Mouse (Mus musculus) testis, postnatal 14 days (tissue): ENCODE data around the gene Trappc5.

ENCODE experiments used
- DNase-seq: peaks from one replicate; pipeline ENCODE4 v3.0.0; 2021; ENCODE audit warnings: low spot score

Gene Trappc5

GRCm38 (mm10) chr8:3676131-3676992, at the start of gene Trappc5:
Gene Trappc5 (plus strand): TSS chr8:3676299.
- DNase-seq = peak; percentile 91

GRCm38 (mm10) chr8:3626971-3627370, 49.1 kb upstream of the Trappc5 start:
- no peak for DNase-seq

GRCm38 (mm10) chr8:3628014-3628413, 48.1 kb upstream of the Trappc5 start:
- no peak for DNase-seq

GRCm38 (mm10) chr8:3630647-3631477, 45.2 kb upstream of the Trappc5 start, which contains the start of gene Stxbp2:
Gene Stxbp2 (plus strand): TSS chr8:3630955.
- peak; percentile 81 for DNase-seq

- DNase-seq = no peak
Observed at GRCm38 (mm10) chr8:3631478-3631875, 44.6 kb upstream of the Trappc5 start.

GRCm38 (mm10) chr8:3645804-3646203, 30.3 kb upstream of the Trappc5 start:
- DNase-seq = no peak

- DNase-seq = no peak
Observed at GRCm38 (mm10) chr8:3646824-3647531, 29.1 kb upstream of the Trappc5 start.

GRCm38 (mm10) chr8:3647561-3647960, 28.5 kb upstream of the Trappc5 start:
- DNase-seq = no peak

GRCm38 (mm10) chr8:3648268-3648667, 27.8 kb upstream of the Trappc5 start:
- DNase-seq = no peak

- no peak for DNase-seq
Observed at GRCm38 (mm10) chr8:3648990-3649389, 27.1 kb upstream of the Trappc5 start.

- DNase-seq = no peak
Observed at GRCm38 (mm10) chr8:3652845-3653244, 23.3 kb upstream of the Trappc5 start.

GRCm38 (mm10) chr8:3654726-3655508, 21.2 kb upstream of the Trappc5 start:
- DNase-seq = no peak

GRCm38 (mm10) chr8:3655526-3655925, 20.6 kb upstream of the Trappc5 start, which contains the start of gene Retn:
Gene Retn (plus strand): TSS chr8:3655770.
- no peak for DNase-seq

- DNase-seq = no peak
Observed at GRCm38 (mm10) chr8:3656725-3657381, 19.2 kb upstream of the Trappc5 start.

GRCm38 (mm10) chr8:3660889-3661288, 15.2 kb upstream of the Trappc5 start:
- DNase-seq = no peak

- DNase-seq = no peak
Observed at GRCm38 (mm10) chr8:3664405-3664804, 11.7 kb upstream of the Trappc5 start.

- DNase-seq = no peak
Observed at GRCm38 (mm10) chr8:3665507-3665906, 10.6 kb upstream of the Trappc5 start, which contains the start of gene Mcemp1. Gene Mcemp1 (plus strand): TSS chr8:3665754.

- no peak for DNase-seq
Observed at GRCm38 (mm10) chr8:3670388-3670787, 5.7 kb upstream of the Trappc5 start.

GRCm38 (mm10) chr8:3671980-3672491, 4.1 kb upstream of the Trappc5 start, which contains the start of gene Fcor:
Gene Fcor (minus strand): TSS chr8:3672362.
- peak; percentile 56 for DNase-seq

GRCm38 (mm10) chr8:3674671-3675070, 1.4 kb upstream of the Trappc5 start:
- DNase-seq = no peak
